Mouse (Mus musculus) hindbrain, embryonic 15.5 days (tissue): ENCODE results near the gene Fbxl15. TPM values are rescaled to one million over a fixed set of nuclear protein-coding genes. Genes with fewer than 3 reads are reported as not detected.
A peak's percentile ranks its signal among the peaks of the same experiment; 100 is the strongest.

Experiments
- ATAC-seq: fragments of 200-750 bp; cut with Nextera tagmentation; 2 replicates; pipeline ENCODE4 v1.8.0; 2017; ENCODE audit warnings: low read depth, moderate number of reproducible peaks, moderate TSS enrichment; ENCODE audit not compliant: low FRiP score
- H3K27ac ChIP-seq: fragments of 300-500 bp; sonication (generic); replicated peaks from 2 replicates; pipeline ENCODE4 v1.5.1; 2015; ENCODE audit warnings: mild to moderate bottlenecking, inconsistent platforms
- H3K27me3 ChIP-seq: fragments of 300-500 bp; sonication (generic); 2 replicates; pipeline ENCODE4 v1.6.1; 2015; ENCODE audit warnings: control low read depth, inconsistent platforms
- H3K36me3 ChIP-seq: fragments of 300-500 bp; sonication (generic); 2 replicates; pipeline ENCODE4 v1.6.1; 2015; ENCODE audit warnings: control low read depth, inconsistent platforms
- H3K4me1 ChIP-seq: fragments of 300-500 bp; sonication (generic); replicated peaks from 2 replicates; pipeline ENCODE4 v1.6.1; 2015; ENCODE audit warnings: control low read depth, inconsistent platforms
- H3K4me2 ChIP-seq: fragments of 300-500 bp; sonication (generic); 2 replicates; pipeline ENCODE4 v1.6.1; 2015; ENCODE audit warnings: moderate library complexity, mild to moderate bottlenecking, inconsistent platforms
- H3K4me3 ChIP-seq: fragments of 300-500 bp; sonication (generic); 2 replicates; pipeline ENCODE4 v1.5.1; 2015; ENCODE audit warnings: mild to moderate bottlenecking, inconsistent platforms
- H3K9ac ChIP-seq: fragments of 300-500 bp; sonication (generic); 2 replicates; pipeline ENCODE4 v1.6.1; 2015; ENCODE audit warnings: inconsistent platforms
- H3K9me3 ChIP-seq: fragments of 300-500 bp; sonication (generic); 2 replicates; pipeline ENCODE4 v1.6.1; 2016; ENCODE audit warnings: control low read depth, inconsistent platforms
- WGBS: fragments of 180-500 bp; shearing (Covaris S2); methylation state at CpG from one replicate; pipeline ENCODE4 v1.1.7; 2015; 5-methylcytosine and 5-hydroxymethylcytosine counted together
- polyA plus RNA-seq: library from polyadenylated mRNA; unstranded; fragments of >200 nt; fragmentation: Nextera tagmentation; extraction: Ambion mirVana; gene quantifications from 2 replicates; pipeline ENCODE4 v1.2.1, GENCODE M21; 2015

Fbxl15 gene
- polyA plus RNA-seq, result 47.1 and 51.8 TPM in 2 replicates

DNA sequence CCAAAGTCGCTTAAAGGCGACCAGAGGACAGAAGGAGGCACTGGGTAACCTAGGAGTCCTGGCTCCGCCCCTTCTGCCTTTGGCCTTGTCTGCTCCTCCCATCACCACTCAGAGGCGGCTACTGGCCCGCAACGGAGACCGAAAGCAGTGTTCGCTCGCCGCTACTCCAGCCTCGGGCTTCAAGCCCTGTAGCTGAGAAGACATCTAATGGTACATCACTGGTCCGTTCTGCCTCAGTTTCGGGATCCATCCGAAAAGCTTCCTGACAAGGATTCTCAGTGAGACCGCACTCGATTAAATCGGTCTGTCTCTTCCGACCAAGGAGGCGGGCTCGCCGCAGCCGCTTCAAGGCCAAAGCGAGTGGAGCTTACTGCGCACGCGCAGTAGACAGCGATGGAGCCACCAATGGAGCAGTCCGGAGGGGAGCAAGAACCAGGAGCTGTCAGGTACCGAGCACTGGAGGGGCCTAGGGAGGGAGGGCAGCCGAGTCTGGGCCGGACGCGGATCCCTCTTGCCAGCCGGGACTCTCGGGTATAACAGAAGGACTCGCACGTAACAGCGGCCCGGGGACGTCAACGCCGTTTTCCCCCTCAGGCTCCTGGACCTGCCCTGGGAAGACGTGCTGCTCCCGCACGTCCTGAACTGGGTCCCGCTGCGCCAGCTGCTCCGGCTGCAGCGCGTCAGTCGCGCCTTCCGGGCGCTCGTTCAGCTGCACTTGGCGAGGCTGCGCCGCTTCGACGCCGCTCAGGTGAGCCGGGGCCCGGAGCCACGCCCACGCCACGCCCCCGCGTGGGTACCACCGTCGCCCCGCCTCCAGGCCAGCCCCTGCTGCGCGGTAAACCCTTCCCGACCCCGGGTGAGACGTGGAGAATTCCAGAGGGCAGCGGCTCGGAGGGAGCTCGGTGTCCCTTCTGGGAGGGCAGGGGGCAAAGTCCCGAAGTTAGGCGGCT lies at the start of gene Fbxl15:
Fbxl15 (plus strand) TSS at position 104 of the 950 bp plus-strand sequence.
- H3K27me3 ChIP-seq, result 0 out of 2 replicates have a peak, but pooled peaks cover 2% of the 10 kb centered on the region
- H3K36me3 ChIP-seq, result peaks cover 15% of the 10 kb centered on the region
- peak; percentile 88 for ATAC-seq
- peaks cover 58% of the 10 kb centered on the region for H3K4me1 ChIP-seq
- peak within 1 kb of the TSS; percentile 97 for H3K4me2 ChIP-seq
- WGBS, result under 1% methylated on average over 80 of the region's 81 CpGs
- peak within 1 kb of the TSS; percentile 57 for H3K4me3 ChIP-seq
- H3K27ac ChIP-seq, result peak within 1 kb of the TSS; percentile 97
- H3K9ac ChIP-seq, result peak within 1 kb of the TSS; percentile 67
- H3K9me3 ChIP-seq, result no peaks in the 10 kb centered on the region

DNA sequence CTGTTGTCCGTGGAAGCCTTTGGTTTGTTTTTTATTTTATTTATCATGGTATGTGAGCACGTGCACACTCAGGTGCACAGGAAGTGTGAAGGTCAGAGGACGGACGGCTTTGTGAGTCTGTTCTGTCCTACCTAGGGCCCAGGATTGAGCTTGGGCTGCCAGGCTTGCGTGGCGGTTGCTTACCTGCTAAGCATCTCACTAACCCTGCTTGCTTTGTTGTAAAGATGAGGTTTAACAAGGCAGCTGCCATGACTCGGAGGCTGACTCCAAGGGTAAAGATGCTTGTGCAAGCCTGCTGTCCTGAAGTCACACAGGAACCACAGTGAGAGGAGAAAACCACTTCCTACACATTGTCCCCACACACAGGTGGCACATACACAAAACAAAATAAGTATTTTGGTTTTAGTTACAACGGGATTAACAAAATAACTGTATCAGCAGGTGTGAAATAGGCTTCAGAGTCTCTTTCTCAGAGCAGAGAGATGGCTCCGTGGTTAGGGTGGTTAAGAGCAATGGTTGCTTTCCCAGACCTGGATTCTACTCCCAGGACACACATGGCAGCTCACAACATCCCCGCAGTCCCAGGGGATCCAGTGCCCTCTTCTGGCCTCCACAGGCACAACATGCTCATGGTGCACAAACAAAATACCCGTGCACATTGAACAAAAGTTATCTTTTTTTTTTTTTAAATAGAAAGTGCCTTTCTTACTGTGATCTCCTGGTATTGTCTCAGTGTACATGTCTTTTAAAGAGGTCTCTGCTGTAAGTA lies 45.7 kb upstream of the Fbxl15 start:
- peaks cover 81% of the 10 kb centered on the region for H3K36me3 ChIP-seq
- 97% methylated on average over 11 of the region's 11 CpGs for WGBS
- no peak overlapping the region for H3K4me2 ChIP-seq
- no peaks in the 10 kb centered on the region for H3K9me3 ChIP-seq
- no peak overlapping the region for H3K27ac ChIP-seq
- no peaks in the 10 kb centered on the region for H3K4me1 ChIP-seq
- H3K4me3 ChIP-seq, result no peak overlapping the region
- H3K9ac ChIP-seq, result no peak overlapping the region
- H3K27me3 ChIP-seq, result no peaks in the 10 kb centered on the region
- no peak for ATAC-seq

DNA sequence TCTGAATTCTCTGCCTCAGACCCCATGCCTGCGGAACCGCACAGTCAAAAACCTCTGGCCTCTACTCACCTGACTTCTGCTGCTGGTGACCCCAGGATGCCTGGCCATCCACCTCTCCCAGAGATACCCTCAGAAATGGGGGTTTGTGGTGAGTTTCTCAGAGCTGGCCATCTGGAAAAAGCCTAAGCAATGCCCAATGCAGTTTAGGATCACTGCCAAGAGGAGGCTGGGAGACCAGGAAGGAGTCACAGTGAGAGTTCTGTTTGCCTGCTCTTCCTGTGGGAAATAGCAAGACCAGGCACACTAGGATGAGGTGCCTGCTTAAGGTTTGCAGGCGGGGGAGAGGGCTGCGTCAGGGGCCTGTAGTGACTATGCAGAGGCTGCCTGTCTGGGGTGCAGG lies 43.3 kb upstream of the Fbxl15 start:
- H3K36me3 ChIP-seq, result peaks cover 69% of the 10 kb centered on the region
- WGBS, result 93% methylated on average over 4 of the region's 4 CpGs
- no peak for ATAC-seq
- no peaks in the 10 kb centered on the region for H3K9me3 ChIP-seq
- no peak overlapping the region for H3K27ac ChIP-seq
- no peaks in the 10 kb centered on the region for H3K27me3 ChIP-seq
- no peak overlapping the region for H3K9ac ChIP-seq
- H3K4me1 ChIP-seq, result no peaks in the 10 kb centered on the region
- H3K4me2 ChIP-seq, result no peak overlapping the region
- no peak overlapping the region for H3K4me3 ChIP-seq

DNA sequence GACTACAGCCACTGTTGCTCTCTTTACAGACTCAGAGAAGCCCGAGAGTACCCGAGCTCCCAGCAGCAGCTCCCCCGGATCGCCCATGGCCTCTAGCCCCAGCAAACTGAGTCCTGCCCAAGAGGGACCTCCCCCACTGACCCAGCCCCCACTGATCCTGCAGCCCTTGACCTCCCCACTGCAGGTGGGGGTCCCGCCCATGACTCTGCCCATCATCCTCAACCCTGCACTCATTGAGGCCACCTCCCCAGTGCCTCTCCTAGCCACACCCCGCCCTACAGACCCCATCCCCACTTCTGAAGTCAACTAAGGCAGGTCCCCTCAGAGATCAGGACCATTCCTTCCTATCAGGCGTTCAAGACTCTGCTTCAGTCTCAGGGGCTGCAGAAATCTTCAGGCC lies 42.4 kb upstream of the Fbxl15 start:
- WGBS, result 87% methylated on average over 7 of the region's 7 CpGs
- no peak for ATAC-seq
- peaks cover 60% of the 10 kb centered on the region for H3K36me3 ChIP-seq

DNA sequence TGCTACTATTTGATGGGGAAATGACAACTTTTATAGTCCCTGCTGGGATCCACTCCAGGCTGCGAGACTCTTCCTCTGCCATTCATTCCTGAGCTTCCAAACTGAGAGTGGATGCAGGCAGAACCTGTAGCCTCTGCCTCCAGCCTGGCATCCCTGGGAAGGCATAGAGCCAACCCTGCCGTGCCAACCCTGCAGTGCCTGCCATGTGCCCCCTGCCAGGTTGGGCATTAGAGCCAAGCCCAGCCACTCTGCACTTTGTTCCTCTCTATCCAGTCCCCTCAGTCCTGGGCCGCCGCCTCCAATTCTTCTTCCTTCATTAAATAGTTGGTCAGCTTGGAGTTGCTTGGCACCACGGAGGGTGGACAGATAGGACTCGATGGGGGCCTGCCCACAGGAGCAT lies 41.9 kb upstream of the Fbxl15 start:
- no peak overlapping the region for H3K4me3 ChIP-seq
- no peaks in the 10 kb centered on the region for H3K27me3 ChIP-seq
- no peak overlapping the region for H3K4me2 ChIP-seq
- no peak overlapping the region for H3K9ac ChIP-seq
- no peak for ATAC-seq
- no peak overlapping the region for H3K27ac ChIP-seq
- H3K4me1 ChIP-seq, result no peaks in the 10 kb centered on the region
- no peaks in the 10 kb centered on the region for H3K9me3 ChIP-seq
- peaks cover 56% of the 10 kb centered on the region for H3K36me3 ChIP-seq
- 80% methylated on average over 6 of the region's 6 CpGs for WGBS

More for the DNA sequence above, 42.4 kb upstream of the Fbxl15 start:
- Histone ChIP-seq H3K9me3 (no peaks in the 10 kb centered on the region), H3K4me3 (no peak overlapping the region), H3K4me1 (no peaks in the 10 kb centered on the region), H3K27ac (no peak overlapping the region), H3K27me3 (no peaks in the 10 kb centered on the region), H3K4me2 (no peak overlapping the region), H3K9ac (no peak overlapping the region)

DNA sequence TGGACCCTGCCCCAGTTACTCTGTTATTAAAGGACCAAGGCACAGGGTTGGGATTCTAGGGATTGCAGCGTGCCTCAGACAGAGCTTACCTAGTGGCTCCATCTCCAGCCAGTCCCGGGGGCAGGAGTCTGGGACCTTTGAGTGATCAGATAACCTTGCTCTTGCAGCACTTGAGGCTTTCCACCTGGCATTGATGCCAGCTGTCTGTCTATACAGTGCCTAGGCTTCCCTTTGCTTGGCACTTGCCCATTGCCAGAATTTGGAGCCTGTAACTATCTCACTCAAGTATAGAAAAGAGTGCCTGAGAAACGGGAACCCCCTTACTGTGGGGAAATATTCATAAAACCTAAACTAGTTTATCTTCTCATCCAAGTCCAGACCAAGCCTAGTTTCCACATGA lies 41.1 kb upstream of the Fbxl15 start:
- no peak overlapping the region for H3K27ac ChIP-seq
- WGBS, result 95% methylated on average over 3 of the region's 3 CpGs
- no peaks in the 10 kb centered on the region for H3K9me3 ChIP-seq
- H3K4me1 ChIP-seq, result no peaks in the 10 kb centered on the region
- no peak for ATAC-seq
- peaks cover 47% of the 10 kb centered on the region for H3K36me3 ChIP-seq
- no peak overlapping the region for H3K4me3 ChIP-seq
- H3K9ac ChIP-seq, result no peak overlapping the region
- no peak overlapping the region for H3K4me2 ChIP-seq
- no peaks in the 10 kb centered on the region for H3K27me3 ChIP-seq

DNA sequence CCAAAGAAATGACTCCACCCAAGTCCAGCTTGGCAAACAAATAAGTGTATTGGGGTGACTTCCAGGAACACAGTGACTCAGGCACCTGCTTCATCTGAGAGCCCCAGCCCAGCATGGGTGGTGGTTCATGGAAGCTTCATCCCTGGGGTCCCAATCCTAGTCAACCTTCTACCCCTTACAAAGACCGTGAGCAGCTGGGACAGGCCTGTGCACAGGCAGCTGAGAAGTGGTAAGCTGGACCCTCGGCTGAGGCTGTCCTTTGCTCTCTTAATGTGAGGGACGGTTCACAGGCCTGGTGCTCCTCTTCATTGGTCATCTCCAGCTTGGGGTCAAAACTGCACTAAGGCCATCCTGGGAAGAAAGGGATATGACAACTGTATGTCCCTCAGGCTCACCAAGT lies 40.4 kb upstream of the Fbxl15 start:
- Histone ChIP-seq H3K9me3 (no peaks in the 10 kb centered on the region), H3K4me3 (no peak overlapping the region), H3K27me3 (no peaks in the 10 kb centered on the region), H3K9ac (no peak overlapping the region), H3K4me1 (no peaks in the 10 kb centered on the region), H3K36me3 (peaks cover 41% of the 10 kb centered on the region), H3K27ac (no peak overlapping the region), H3K4me2 (no peak overlapping the region)
- 90% methylated on average over 3 of the region's 3 CpGs for WGBS
- ATAC-seq, result no peak

DNA sequence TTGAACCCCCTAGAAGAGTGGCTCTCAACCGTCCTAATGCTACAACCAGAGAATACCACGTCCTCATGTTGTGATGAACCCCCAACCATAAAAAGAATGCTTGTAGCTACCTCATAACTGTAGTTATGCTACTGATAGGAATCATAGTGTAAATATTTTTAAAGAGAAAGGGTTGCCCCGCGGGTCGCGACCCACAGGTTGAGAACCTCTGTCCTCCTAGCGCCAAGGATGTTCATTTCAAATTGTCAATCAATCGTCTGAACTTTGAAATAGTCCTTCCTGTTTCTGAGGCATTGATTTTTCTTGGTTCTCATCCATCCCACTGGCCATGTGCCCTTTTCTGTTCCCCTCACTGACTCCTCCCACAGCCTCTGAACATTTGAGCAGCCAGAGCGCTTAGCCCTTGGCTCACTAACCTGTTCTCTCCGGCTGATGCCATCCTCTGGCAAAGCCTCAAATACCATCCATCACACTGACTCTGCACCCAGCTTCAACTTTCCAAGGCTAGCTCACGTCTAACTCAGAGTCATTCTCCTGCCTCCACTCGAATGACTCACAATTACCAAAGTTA lies 37.4 kb upstream of the Fbxl15 start:
- no peak for ATAC-seq
- WGBS, result 70% methylated on average over 12 of the region's 12 CpGs
- no peak overlapping the region for H3K9ac ChIP-seq
- no peaks in the 10 kb centered on the region for H3K9me3 ChIP-seq
- H3K4me1 ChIP-seq, result no peaks in the 10 kb centered on the region
- no peaks in the 10 kb centered on the region for H3K27me3 ChIP-seq
- H3K36me3 ChIP-seq, result peaks cover 16% of the 10 kb centered on the region
- H3K27ac ChIP-seq, result no peak overlapping the region
- H3K4me2 ChIP-seq, result no peak overlapping the region
- H3K4me3 ChIP-seq, result no peak overlapping the region

DNA sequence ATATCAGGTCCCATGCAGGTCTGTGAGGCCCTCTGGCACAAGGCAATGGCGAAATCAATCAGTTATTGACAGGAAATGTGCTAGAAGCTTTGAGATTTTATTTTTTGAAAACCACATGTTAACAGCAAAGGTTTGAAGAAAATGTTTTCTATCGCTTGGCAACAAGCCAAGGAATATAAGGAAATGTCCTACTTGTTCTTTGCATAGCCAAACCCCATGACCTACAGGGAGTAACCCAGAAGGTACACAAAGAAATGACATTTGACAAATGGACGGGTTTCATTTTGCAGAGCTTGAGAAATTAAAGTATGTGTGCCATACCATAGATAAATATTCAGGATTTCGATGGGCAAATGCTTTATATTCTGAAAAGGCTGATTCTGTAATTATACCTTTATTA lies 31.0 kb upstream of the Fbxl15 start:
- WGBS, result 78% methylated on average over 4 of the region's 4 CpGs
- Histone ChIP-seq H3K4me1 (no peaks in the 10 kb centered on the region), H3K36me3 (no peaks in the 10 kb centered on the region), H3K27me3 (no peaks in the 10 kb centered on the region), H3K27ac (no peak overlapping the region), H3K4me2 (no peak overlapping the region), H3K9ac (no peak overlapping the region), H3K9me3 (no peaks in the 10 kb centered on the region), H3K4me3 (no peak overlapping the region)
- ATAC-seq, result no peak

DNA sequence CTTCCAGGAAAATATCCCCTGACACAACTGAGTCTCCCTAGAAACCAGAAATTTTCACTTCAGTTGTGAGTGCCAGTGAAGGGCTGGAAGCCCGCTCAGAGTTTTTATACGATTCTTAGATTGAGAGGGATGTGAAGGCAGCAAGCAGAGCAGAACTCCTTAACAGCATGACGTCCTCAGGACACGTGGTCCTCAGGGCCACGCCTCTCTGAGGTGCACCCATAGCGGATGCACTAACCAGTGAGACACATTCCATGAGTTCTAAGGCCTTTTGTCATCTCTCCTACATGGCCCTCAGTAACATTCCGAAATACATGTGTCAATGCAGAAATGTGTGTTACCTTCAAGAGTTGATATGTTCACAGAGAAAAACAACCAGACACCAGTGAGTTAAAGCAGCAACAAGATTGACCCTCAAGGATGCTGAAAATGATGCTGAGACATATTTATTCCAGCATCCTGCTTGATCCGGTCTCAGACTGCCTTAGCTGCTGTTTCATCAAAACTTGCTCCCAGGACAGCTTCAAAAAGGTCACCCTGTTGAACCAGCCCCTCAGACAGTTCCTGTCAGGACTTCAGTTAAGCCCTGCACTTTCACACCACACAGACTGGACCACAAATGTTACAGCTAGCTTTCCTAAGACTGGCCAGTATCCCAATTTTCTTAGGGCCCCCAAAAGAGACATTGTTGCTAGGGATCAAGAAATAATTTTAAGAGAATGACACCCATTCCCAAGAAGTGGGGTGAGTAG lies 27.5 kb upstream of the Fbxl15 start:
- no peaks in the 10 kb centered on the region for H3K9me3 ChIP-seq
- no peak overlapping the region for H3K9ac ChIP-seq
- H3K36me3 ChIP-seq, result no peaks in the 10 kb centered on the region
- H3K4me3 ChIP-seq, result no peak overlapping the region
- H3K4me2 ChIP-seq, result no peak overlapping the region
- no peak for ATAC-seq
- peaks cover 14% of the 10 kb centered on the region for H3K4me1 ChIP-seq
- WGBS, result 35% methylated on average over 8 of the region's 8 CpGs
- 0 out of 2 replicates have a peak, but pooled peaks cover 5% of the 10 kb centered on the region for H3K27me3 ChIP-seq
- H3K27ac ChIP-seq, result no peak overlapping the region

DNA sequence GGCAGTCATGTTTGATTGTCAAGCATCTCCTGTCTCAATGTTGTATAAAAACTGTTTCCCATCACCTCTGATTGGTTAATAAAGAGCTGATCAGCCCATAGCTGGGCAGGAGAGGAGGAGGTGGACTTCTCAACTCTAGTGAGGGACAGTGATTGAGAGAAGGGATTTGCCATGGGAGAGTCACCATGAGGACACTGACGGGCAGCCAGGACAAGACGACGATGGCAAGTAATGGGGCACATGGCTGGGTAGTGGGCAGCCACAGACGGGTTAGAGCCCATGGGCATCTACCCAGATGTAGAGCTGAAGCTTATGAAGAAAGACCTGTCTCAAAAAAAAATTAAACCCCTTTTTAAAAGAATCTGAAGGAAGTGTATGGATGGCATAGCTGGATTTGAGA lies 25.4 kb upstream of the Fbxl15 start:
- Histone ChIP-seq H3K9me3 (no peaks in the 10 kb centered on the region), H3K9ac (no peak overlapping the region), H3K4me3 (no peak overlapping the region), H3K4me1 (peaks cover 16% of the 10 kb centered on the region), H3K27ac (no peak overlapping the region), H3K36me3 (no peaks in the 10 kb centered on the region), H3K27me3 (peaks cover 19% of the 10 kb centered on the region), H3K4me2 (no peak overlapping the region)
- WGBS, result 90% methylated on average over 4 of the region's 4 CpGs
- no peak for ATAC-seq
